Mouse (Mus musculus): ENCODE data around the gene Lamb3.

DNA sequence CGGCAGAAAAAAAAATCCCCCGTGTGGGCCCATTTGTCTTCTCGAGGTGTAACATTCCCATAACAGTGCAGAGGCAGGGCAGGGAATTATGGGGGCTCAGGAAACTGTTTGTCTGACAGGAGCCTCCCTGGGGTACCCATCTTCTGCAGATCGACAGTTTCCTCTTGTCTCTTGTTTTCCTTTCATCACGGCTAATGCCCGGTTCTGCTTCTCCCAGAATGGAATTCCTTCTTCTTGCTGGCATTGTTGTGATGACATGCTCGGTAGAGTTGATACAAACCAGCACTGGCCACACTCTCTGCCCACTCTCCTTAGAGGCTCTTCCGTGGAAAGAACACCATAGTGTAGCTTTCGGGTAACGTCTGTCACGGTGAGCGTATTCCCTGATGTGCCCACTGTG, 182.5 kb downstream of the Lamb3 start:
- TF ChIP-seq EP300 (IDR thresholded peaks at IDR 0.05; ENCODE audit: low read depth) (no peak), CTCF (IDR thresholded peaks at IDR 0.05; ENCODE audit: low read depth) (no peak)

All from liver, postnatal 0 days (tissue).